Mouse (Mus musculus): ENCODE results near the gene Dennd5a.

DNA sequence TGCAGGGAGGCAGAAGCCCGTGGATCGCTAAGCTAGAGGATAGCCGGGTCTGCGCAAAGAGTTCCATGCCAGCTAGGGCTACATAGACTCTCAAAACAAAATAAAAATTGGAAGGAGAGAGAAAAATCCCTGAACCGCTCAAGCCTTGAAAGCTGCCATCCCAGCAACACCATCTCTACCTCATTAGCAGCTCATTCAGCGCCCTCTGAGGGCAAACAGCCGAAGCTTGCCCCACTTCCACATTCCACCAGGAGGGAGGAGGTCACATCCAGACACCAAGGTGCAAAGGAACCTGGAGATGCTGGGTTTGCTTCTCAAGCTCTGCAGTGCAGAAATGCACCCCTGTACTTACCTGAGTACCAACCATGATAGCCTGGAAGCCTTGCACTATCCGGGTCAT is 84.2 kb downstream of the Dennd5a start:
- TF ChIP-seq POLR2A (IDR thresholded peaks at IDR 0.05; ENCODE audit: extremely low read depth, insufficient read depth, low read length) = no peak
- TF ChIP-seq CTCF (IDR thresholded peaks at IDR 0.05; ENCODE audit: low read depth, low read length) = no peak

All from liver, adult 2 months (tissue).